Mouse (Mus musculus) megakaryocyte, embryonic 14.5 days (primary cell): ENCODE measurements at regions not wholly inside any gene's neighbourhood (a gene's known extent, or its start where the extent isn't known, plus 50 kb on each side); places are given as distances from the start of the nearest gene placed in this dataset.

Source experiments
- FLI1 ChIP-seq: IDR thresholded peaks from 2 replicates; pipeline ENCODE4 v1.6.1; 2012; ENCODE audit warnings: low read length, inconsistent platforms, mixed read lengths
- GATA1 ChIP-seq: IDR thresholded peaks from 3 replicates; pipeline ENCODE4 v1.6.1; 2012; ENCODE audit warnings: mixed read lengths, low read length, inconsistent platforms, borderline replicate concordance

DNA sequence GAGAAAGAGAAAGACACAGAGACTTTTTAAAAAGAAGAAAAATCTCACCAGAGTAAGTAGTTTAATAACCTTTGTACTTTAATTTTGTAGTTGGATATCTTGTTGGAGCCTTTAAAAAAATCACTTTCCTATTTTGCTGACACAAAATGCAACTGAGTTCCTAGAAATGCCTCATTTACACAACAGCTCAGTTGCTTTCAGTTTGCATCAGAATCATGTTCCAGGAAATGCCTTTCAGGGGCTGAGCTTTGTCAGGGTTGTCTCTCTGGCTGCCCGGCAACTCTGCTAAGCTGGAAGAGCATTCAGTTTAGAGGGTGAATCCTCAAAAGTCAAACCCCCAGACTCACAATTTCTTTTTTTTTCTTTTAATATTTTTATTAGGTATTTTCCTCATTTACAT lies 60.5 kb upstream of the Gbp6 start:
- TF ChIP-seq GATA1 (no peak), FLI1 (no peak)
